Mouse (Mus musculus) thymus, postnatal 25 days (tissue): ENCODE data around the gene Pias1.
"Not testable (repeated sequence)": the region's sequence is repeated elsewhere in the genome, so short reads cannot be mapped to it uniquely, and the experiment has no call there.

Experiments
- DNase-seq: peaks from one replicate; pipeline ENCODE4 v3.0.0; 2022

Gene Pias1

DNA sequence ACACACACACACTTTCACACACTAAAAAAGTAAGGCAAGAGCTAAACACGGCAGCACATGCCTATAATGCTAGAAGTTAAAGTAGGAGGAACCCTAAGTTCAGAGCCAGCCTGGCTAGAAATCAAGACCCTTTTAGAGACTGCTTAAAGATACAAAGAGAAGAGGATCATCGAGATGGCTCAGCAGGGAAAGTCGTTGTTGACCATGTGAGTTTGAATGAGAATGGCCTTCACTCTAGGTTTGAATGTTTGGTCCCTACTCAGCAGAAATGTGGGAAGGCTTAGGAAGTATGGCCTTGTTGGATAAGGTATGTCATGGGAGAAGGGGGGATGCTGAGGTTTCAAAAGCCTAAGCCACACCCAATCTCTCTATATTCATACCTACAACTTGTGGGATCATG lies 46.8 kb downstream of the Pias1 start:
- DNase-seq: no peak

DNA sequence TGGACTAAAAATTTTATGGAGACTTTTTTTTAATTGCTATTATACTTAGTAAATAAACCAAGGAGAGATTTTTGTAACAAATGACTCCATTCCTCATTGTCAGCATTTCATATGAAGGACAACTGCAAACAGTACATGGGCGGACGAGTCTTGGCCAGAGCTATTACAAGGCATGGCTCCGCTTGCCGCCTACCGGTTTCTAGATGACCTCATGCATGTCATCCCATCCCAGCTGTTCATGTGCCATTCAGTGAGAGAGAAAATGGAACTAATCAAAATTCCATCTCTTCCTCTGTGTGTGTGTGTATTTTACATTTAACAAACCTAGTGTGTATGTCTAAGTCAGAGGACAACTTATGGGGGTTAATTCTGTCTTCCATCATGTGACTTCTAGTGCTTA lies 51.9 kb downstream of the Pias1 start:
- no peak for DNase-seq

DNA sequence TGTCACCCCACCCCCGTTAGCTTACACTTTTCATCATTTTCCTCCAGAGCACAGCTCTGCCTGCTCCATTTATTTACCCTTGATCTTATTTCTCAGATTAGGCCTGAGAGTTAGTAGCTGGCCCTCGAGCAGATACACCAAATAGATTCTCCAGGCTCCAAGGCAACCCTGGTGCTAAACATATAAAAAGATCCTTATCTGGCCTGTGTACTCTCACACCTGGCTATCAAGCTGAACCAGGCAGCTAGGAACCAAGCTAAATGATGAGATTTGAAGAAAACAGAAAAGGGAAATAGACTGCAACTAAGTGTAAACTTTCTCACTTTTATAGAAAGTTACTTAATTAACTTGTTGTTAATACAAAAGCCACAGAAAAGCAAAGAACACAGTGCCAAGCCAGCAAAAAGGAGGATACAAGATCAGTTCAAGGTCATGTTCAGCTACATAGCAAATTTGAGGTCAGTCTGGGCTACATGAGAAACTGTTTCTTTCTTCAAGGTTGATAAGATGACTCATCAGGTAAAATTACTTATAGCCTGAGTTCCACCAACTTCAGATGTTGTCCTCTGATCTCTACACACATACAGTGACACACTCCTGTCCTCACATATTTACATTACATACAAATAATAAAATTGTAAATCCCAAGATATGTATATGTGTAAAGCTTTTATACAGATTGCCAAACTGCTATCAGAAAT lies 52.9 kb downstream of the Pias1 start:
- no peak for DNase-seq

DNA sequence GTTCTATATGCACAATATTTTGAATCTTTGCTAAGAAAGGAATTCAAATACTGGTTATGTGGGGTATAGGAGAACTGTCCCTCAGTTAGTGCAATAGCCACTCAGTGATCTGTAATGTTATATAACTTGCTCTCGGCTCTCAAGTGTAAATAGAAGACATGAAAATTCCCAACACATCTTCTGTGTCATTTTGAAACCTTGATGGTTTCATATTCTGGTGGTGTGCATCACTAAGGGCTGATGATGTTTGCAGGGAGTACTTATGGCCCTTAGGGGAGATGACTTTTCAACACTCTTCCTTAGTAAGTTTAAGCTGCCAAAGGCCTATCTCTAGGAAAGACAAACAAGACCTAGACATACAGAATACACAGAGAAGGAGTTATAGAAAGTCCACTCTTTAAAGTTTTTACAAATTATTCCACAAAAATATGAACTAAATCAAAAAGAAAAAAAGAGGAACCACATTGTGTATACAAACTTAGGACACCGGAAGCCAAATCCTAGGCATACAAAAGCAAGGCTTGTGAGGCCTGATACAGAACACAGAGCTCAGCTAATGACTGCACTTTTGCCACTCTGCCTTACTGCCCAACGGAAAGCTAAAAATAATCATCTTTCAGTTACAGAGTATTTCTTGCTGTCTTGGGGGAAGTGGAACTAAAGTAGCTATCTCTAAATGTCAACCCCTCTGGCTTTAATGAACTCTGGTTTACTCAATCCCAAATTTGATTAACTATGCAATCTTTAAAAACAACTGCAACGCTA lies 55.0 kb downstream of the Pias1 start:
- DNase-seq: no peak

DNA sequence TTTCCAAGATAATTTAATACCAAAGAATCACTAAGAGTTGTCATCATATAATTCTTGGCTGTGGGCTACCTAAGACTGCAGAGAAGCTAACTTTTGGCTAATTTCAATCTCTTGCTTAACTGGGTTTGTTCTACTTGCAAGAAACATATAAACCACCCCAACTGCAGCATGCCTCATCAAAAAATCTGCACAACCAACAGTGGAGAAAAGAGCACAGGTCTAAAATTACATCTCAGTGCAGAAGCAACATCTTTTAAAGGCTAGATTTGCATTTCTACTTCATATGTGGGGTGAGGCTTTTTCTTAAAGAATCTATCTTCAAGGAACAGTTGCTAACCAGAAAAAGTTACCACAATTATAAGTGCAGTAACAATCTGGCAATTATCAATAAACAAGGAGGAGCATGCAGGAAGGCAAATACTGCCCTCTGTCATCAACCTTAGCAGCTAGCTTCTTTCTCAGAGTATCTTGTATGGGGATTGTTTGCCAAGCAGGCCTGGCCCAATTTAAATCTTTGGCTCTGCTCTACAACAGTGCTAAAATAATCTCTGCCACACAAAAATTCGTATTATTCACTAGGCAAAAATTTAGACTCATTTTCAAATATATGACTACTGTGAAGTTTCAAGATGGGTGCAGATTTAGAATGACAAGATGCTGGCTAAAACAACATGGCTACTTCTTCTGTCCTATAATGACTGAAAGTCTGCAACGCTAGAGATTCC lies 62.7 kb downstream of the Pias1 start:
- DNase-seq: no peak

DNA sequence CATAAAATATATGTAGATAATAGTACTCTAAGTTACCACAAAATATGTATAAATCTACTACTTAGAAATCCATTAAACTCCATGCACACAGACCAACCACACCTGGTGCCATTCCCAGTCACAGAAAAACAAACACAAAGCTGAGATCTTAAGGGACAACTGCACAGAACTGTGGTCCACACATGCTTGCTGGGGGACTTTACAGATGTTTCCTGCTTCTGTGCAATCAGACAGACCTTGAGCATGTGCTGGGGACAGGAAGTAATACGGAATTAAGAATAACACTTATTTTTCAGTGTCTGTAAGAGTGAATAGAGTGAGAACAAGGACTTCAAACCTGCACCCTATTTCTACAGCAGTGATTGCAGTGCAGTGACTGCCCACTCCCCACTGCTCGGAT lies 66.8 kb downstream of the Pias1 start:
- no peak for DNase-seq

DNA sequence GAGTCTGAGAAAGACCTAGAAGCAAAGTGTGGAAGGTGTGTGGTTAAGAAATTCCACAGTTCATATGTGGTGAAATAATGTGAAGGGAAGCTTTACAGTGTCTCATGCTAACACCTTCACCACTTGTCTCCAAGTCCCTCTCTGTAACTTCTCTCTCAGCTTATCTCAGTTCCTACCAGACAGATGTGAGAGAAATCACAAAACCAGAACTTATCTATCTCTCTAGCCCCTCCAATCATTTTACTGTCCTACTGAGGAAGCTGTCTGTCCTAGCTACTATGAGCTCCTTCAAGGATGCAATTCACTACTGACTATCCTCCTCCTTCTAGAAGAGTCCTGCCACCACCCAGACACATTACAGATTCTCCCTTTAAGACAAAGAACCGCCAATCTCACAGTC lies 70.7 kb downstream of the Pias1 start:
- no peak for DNase-seq

DNA sequence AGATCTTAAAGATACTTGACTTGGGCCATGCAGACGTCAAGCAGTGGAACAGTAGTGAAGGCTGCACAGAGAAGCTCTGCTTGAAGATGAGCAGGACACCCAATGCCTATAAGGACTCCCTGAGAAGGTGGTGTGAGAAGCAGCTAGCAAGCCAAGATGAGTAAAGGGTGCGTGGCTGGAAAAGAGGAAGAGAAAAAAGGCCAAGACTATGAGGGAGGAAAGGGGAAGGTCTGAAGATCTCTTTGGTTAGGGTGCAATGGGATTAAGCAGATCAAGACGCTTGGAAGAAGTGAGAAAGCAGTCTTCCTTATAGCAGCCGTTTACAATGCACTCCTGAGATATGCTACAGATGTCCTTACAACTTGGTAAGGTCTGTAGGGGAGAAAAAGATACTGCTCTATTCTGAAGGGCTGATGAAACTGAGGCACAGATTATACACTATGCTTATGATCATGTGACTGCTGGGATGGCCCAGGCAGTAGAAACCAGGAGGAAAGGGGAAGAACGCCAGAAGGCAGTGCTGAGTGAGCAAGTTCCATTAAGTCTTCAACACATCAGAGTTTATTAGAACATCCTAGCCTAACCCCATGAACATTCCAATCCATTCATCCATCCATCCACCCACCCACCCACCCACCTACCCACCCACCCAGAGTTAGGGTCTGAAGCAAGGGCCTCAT lies 74.2 kb downstream of the Pias1 start:
- no peak for DNase-seq

DNA sequence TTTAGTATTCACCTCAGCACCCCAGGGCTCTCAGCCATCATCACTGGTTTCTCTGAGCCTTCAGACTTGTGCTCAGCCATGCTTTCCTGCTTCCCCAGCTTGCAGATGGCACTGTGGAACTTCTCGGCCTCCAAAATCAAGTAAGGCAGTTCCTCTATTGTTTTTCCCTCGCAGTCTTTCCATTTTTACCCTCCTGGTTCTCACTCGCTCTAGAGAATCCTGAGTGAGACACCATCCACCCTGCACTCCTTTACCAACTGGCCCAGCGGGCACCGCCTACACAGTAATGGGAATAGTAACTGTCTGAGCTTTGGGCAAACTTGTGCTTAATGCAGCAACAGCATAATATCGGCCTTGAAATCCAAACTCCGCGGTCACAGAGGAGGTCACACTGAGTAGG lies 82.7 kb downstream of the Pias1 start:
- DNase-seq: no peak

DNA sequence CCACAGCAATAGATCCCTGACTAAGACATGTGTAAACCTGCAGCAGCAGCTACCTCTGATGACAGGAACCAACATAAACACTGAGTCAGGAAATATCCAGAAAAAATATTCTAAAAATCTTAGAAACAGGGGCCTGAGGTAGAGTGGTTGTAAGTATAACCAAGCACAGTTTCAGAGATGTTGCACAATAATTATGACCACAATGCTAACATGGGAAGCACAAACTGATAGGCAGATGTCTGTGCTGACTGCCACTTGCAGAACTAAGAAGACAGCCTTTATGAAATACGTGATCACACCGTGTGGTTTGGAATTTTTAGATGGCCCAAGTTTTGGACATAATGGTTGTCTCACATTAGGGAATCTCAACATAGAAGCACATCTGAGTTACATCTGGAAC lies 83.9 kb downstream of the Pias1 start:
- no peak for DNase-seq

DNA sequence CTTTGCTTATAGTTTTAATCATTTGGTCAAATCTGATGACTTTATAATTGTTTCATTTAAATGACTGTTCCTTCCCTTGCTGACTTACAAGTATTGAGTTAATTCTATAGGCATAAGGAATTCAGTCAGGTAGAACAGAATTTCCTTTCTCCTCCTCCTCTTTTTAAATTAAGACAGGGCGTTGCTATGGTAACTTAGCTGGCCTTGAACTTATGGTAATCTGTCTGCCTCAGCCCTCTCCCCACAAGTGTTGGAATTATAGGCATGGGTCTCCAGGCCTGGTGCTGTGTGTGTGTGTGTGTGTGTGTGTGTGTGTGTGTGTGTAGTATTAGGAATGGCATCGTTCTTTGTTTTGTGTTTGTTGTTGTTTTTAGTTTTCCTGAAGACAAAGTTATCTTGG lies 86.0 kb downstream of the Pias1 start:
- DNase-seq: no peak

DNA sequence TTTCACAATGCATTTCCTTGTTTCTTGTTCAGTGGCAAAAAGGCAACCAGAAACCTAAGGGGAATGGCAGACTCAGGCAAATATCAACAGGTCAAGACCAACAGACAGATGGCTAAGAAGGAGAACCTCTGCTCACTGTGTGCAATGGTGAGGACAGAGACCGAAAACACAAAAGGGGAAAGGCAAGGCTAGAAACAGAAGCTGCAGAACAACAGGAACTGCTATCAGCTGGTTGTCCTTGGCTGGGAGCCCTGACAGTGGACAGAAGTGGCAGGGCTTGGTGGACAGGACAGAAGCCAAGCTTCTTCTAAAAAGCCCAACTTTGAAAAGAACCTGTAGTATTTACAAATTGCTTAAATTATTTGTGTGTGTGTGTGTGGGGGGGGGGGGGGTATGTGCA lies 93.2 kb downstream of the Pias1 start:
- no peak for DNase-seq

DNA sequence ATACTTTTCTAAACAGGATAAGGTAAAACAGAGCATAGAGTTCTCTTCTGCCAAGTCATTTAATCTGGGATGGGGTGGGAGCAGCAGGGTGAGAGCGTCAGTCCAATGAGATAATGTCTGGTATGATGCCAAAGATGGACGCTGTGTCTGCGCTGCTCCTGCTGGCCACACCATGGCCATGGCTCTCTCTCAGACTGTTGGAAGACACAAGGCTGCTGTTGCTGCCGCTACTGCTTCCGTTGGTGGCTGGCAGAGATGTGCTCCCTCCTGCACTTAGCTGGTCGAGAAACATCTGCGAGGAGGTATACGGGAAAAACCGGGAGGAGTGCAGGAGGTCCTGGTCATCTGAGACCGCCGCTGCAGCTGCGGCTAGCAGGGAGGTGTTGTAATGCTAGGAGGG lies 105.9 kb downstream of the Pias1 start:
- DNase-seq: no peak

DNA sequence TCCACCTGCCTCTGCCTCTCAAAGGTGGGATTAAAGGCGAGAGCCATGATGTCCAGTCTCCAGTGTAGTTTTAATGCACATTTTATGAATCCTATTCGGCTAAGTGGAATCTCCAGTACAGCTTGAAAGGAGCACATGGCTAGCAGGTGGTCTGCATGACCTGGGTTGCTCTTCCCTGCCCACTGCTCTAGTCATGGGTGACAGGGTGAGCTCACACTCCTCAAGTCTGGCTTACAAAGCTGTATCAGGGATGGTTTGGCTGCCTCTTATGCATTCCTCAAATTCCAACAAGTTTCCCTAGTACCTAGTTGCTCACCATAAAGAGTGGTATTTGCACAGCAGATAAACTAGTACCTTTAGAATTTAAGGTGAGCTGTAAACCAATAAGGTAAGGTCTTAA lies 109.9 kb downstream of the Pias1 start:
- DNase-seq: no peak

DNA sequence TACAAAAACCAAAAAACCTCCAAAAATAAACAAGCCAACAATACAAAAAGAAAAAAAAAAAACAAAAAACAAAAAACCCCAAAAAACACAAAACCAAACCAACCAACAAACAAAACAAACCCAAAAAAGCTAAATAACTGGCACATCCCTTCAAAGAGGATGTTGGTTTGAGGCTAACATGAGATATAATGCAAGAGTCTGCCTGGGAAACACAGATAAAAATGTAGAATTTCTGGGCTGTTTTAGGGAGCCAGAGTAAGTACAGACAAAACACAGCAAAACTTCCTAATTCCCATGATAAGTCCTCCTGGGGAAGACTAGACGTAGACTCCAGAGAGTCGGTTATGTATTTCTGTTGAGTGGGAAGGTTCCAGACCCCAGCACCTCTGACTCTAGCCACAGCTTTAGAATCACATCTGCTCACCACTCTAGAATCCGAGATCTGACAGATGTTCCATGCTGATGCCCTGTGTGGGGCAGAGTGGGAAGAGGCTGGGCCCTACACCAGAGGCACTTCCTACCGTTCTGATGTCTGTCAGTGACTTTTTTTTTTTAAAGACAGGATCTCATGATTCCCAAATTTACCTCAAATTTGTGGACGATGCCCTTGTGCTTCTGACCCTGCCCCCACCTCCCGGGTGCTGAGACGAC lies 110.6 kb downstream of the Pias1 start:
- DNase-seq: no peak

DNA sequence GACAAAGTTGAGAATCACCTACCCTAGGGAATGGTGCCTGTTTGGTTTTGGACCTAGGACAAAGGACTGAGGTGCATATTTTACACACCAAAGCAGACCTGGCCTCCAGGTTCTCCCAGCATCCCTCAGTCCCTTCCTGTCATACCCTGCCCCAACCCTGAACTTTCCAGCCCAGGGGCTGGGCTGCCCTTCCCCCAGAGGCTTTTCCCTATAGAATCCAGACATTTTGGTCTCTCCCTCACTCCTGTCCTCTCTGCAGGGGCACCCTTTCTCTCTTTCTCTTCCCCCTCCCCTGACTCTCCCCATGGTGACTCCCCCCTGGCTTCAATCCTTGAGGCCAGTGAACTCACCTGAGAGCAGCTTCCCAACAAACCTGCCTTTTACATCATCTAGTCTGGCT lies 117.0 kb downstream of the Pias1 start:
- no peak for DNase-seq

DNA sequence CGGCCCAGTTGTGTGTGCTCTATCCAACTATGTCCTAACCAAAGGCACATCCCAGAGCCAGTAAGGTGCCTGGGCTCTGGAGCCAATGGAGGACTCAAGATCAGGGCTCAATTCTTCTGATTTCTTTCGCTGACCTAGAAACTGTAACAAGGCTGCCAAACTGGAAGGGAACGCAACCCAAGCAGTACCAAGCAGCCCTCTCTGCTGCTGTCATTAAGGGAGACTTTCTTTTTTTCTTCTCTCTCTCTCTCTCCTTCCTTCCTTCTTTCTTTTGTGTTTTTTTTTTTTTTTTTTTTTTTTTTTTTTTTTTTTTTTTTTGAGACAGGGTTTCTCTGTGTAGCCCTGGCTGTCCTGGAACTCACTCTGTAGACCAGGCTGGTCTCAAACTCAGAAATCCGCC lies 118.5 kb downstream of the Pias1 start:
- not testable (repeated sequence) for DNase-seq

DNA sequence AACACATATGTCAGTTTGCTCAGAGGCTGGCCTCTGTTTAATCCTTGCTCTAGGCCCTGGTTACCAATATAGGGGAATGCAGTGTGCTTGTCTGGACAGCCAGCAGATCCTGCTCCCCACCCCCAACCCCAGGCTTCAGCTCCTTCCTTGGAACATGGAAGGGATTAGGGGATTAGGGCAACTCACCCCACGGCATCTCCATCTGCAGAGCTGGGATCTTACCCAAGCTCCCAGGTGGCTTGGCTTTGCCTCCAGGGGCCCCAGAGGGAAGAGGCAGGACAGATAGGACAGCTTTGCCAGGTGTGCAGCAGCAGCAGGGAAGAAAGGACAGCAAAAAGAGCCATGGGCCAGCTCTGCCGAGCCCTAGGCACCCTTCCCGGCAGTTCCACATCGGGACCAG lies 126.9 kb downstream of the Pias1 start:
- DNase-seq: no peak

DNA sequence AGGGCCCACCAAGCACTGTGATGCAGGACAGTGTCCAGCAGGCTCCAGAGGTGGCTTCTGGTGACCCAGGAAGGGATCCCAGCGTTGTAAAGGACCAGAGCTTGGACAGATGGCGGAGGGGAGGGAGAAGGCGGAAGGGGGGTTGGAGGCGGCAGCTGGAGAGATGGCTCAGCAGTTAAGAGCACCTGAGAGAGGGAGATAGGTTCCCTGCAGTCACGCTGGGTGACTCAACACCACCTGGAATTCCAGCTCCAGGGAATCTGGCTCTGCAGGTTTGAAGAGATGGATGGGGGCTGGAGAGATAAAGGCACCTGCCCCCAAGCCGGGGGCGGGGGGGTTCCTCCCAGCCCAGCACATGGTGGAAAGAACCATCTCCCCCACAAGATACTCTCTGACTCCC lies 127.6 kb downstream of the Pias1 start:
- not testable (repeated sequence) for DNase-seq

DNA sequence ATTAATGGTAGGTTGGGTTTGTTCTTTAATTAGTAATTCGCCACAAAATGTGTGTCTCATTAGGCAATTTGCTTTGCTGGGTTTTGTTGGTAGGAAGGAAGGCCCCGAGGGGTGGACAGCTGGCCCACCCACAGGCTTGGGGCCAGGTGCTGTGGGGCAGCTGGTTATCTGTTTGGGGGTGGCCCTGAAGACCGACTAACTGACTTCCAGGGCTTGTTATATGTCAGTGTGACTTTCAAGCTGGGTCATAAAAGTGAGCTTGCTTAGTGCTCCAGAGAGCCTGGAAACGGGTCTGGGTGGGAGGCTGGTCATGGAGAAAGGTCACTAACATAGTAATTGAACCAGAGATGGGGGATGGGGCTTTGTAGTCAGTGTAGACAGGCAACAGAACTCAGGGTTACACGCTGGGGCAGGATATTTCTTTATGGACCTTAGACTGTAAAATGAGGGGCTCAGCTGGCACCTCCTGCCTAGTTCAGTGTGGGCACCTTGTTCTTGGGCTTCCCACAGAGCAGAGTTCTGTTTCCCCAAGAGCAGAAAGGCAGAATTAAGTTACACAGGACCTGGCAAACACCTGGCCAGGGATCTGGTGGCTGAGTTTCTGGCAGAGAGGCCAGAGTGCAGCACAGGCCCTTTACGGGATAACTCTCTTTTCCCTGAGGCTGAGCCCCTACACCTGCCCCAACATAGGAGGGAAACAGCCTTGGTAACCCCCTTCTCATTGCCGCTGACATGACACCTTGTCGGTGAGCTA lies 129.3 kb downstream of the Pias1 start:
- no peak for DNase-seq

DNA sequence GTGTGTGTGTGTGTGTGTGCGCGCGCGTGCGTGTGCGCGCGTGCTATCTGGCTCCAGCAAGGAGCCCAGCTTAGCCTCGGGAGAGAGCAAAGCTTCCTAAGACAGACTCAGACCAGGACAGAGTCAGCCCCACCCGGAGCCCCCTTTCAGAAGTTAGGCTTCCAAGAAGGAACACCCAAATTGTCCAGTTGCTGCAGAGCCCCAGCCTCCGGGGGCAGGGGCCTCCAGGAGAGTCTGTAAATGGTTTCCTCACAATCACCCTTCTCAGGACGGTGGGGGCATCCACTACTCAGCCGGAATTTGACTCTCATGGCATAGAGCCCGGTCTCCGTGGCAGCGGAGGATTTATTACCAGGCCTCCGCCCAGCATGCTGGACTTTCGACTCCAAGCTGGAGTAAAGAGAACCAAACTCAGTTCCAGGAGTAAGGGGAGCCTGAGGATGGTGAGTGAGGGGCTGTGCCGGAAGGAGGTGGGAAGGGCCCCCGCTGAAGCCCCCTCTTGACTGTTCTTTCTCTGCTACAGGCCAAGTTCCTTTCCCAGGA lies 129.9 kb downstream of the Pias1 start, which contains the start of gene Calml4:
TSS of gene Calml4 (plus strand) at position 362 of the 543 bp plus-strand sequence.
- DNase-seq: no peak

DNA sequence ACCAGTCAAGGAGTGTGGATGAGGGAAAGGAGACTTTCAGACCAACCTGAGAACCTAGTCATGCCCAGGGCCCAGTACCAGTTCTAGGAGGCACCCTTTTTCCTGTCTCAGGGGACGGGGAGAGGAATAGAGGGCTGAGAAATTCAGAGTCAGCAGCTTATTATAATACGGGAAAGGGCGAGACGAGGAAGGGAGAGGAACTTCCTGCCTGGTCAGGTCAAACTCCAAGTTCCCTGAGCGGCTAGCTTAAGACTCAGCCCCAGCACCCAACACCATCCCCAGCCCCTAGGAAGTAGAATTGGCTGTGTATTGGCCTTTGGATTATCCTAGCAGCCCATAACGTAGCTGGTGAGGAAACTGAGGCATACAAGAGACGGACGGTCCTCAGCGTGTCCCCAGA lies 130.5 kb downstream of the Pias1 start:
- no peak for DNase-seq
